Mouse (Mus musculus) forebrain, embryonic 10.5 days (tissue): ENCODE data around the gene Pnpla2. TPM values are rescaled to one million over a fixed set of nuclear protein-coding genes. Genes with fewer than 3 reads are reported as not detected.

Experiments used
- DNase-seq: peaks from one replicate; pipeline ENCODE4 v3.0.0-alpha.2; 2017; ENCODE audit warnings: low spot score; ENCODE audit errors: extremely low spot score
- H3K27ac ChIP-seq: fragments of 300-500 bp; sonication (generic); 2 replicates; pipeline ENCODE4 v1.5.1; 2016; ENCODE audit warnings: mild to moderate bottlenecking
- H3K27me3 ChIP-seq: fragments of 300-500 bp; sonication (generic); 2 replicates; pipeline ENCODE4 v1.6.1; 2016; ENCODE audit warnings: mild to moderate bottlenecking; ENCODE audit not compliant: poor library complexity, severe bottlenecking
- H3K36me3 ChIP-seq: fragments of 300-500 bp; sonication (generic); replicated peaks from 2 replicates; pipeline ENCODE4 v1.6.1; 2016; ENCODE audit warnings: mild to moderate bottlenecking, moderate library complexity
- H3K4me1 ChIP-seq: fragments of 300-500 bp; sonication (generic); 2 replicates; pipeline ENCODE4 v1.6.1; 2016
- H3K4me3 ChIP-seq: fragments of 300-500 bp; sonication (generic); 2 replicates; pipeline ENCODE4 v1.5.1; 2016; ENCODE audit warnings: mild to moderate bottlenecking, moderate library complexity
- H3K9me3 ChIP-seq: fragments of 300-500 bp; sonication (generic); 2 replicates; pipeline ENCODE4 v1.6.1; 2016; ENCODE audit warnings: mild to moderate bottlenecking, moderate library complexity
- WGBS: fragments of 180-500 bp; shearing (Covaris S2); methylation state at CpG from one replicate; pipeline ENCODE4 v1.1.7; 2016; 5-methylcytosine and 5-hydroxymethylcytosine counted together
- polyA plus RNA-seq: library from polyadenylated mRNA; unstranded; fragments of >200 nt; fragmentation: Nextera tagmentation; extraction: Ambion mirVana; gene quantifications from 2 replicates; pipeline ENCODE4 v1.2.1, GENCODE M21; 2016

Pnpla2 gene
- polyA plus RNA-seq, 1 experiment from 2014 or later: 18.2 TPM

DNA sequence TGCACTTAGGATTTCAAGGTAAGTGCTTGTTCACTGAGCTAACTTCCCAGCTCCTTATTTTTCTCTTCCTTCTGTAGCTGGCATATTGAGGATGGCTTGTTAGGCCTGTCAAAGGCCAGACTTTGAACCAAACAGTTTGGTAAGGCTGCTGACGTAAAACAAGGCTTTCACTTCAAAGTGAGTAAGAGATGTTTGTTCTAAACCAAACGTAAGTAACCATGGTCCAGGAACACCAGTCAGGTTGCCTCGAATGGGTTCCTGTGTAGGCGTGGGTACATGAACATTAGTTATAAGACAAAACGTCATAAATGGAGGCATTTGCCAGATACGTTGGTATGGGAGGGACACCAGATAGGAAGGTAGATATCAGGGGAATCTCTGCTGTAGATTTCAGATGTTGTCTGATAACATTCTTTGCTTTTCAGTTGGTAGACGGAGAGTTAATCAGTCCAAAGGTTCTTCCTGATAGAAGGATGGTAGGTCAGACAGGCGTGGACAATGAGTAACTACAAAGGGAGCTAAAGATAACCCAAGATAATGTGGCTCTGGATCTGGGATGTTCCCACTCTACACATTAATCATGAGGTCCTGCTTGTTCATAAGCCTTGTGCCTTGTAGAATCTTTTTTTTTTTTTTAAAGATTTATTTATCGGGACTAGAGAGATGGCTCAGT, 34.8 kb upstream of the Pnpla2 start:
- Histone ChIP-seq H3K9me3 (no peaks in the 10 kb centered on the region), H3K4me1 (no peaks in the 10 kb centered on the region), H3K4me3 (no peak overlapping the region), H3K27ac (no peak overlapping the region), H3K36me3 (no peaks in the 10 kb centered on the region), H3K27me3 (no peaks in the 10 kb centered on the region)
- no peak for DNase-seq
- 86% methylated on average over 9 of the region's 9 CpGs for WGBS

DNA sequence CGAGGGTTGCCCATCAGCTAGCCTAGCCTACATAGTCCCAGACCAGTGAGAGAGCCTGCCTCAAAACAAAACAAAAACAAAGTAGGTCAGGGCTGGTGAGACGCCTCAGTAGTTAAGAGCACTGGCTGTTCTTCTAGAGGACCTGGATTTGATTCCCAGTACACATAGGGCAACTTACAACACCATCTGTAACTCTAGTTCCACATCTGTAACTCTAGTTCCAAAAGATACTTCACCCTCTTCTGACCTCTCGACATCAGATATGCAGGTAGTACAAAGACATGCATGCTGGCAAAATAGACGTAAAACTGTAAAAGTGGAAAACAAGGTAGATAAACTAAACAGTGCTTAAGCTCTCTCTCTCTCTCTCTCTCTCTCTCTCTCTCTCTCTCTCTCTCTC, 31.2 kb upstream of the Pnpla2 start:
- peaks cover 8% of the 10 kb centered on the region for H3K27me3 ChIP-seq
- H3K36me3 ChIP-seq: no peaks in the 10 kb centered on the region
- no peak overlapping the region for H3K4me3 ChIP-seq
- H3K4me1 ChIP-seq: peaks cover 7% of the 10 kb centered on the region
- H3K27ac ChIP-seq: no peak overlapping the region
- WGBS: 87% methylated on average over 4 of the region's 4 CpGs
- DNase-seq: no peak
- H3K9me3 ChIP-seq: no peaks in the 10 kb centered on the region

DNA sequence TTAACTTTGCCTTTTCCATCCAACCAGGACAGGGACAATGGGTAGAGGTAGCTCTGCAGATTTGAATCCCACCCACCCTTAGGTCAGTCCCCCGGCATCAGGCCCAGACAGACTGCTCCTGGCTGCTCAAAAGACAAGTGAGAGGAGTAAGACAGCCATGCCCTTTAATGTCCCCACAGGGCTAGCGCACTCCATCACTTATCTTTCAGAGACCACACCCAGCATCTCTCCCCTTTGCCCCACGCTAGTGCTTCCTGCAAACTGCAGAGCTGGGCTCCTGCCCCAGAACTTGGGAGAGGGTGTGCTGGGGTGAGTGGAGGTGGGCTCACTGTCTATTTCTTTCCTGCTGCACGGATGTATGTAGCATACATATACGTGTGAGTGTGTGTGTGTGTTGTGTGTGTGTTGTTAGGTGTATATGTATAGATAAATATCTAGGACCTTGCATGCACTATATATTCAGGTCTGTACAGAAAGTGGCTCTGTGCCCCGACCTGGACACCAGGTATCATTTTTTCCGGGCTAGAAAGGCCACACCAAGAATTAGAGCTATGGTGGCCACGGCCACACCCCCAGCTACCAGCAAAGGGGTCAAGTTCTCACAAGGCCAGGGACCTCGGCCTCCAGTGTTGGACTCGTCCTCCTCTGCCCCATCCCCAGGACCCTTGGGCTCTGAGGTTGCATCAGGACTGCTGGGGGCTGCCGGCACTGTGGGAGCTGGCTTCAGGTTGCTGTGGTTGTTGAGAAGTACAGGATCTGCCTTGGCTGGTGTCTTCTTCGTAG, 27.9 kb upstream of the Pnpla2 start:
- DNase-seq: no peak
- Histone ChIP-seq H3K27me3 (peaks cover 8% of the 10 kb centered on the region), H3K27ac (no peak overlapping the region), H3K9me3 (no peaks in the 10 kb centered on the region), H3K4me3 (no peak overlapping the region), H3K4me1 (peaks cover 30% of the 10 kb centered on the region), H3K36me3 (peaks cover 19% of the 10 kb centered on the region)
- WGBS: 89% methylated on average over 12 of the region's 12 CpGs

DNA sequence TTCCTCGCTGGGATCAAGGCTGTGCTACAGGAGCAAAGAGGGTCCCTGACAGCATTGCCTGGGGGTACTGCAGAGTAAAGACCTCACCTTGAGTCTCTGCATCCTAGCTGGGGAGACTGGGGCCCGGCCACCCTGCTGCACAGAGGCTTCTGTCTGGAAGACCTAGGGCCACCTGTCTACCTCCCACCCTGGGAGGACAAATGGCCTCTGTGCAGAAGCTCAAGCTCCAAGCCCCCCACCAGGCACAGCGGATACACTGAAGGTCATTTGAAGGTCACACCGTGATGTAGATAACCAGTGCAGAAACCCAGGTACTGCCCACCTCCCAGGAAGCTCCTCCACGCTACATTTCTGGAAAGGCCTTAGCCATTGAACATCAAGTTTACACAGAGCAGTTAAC, 26.3 kb upstream of the Pnpla2 start:
- Histone ChIP-seq H3K4me1 (peaks cover 41% of the 10 kb centered on the region), H3K27ac (peak overlapping the region; percentile 68), H3K36me3 (peaks cover 35% of the 10 kb centered on the region), H3K9me3 (no peaks in the 10 kb centered on the region), H3K27me3 (peaks cover 8% of the 10 kb centered on the region), H3K4me3 (peak overlapping the region; percentile 55)
- no peak for DNase-seq
- WGBS: 52% methylated on average over 5 of the region's 5 CpGs

DNA sequence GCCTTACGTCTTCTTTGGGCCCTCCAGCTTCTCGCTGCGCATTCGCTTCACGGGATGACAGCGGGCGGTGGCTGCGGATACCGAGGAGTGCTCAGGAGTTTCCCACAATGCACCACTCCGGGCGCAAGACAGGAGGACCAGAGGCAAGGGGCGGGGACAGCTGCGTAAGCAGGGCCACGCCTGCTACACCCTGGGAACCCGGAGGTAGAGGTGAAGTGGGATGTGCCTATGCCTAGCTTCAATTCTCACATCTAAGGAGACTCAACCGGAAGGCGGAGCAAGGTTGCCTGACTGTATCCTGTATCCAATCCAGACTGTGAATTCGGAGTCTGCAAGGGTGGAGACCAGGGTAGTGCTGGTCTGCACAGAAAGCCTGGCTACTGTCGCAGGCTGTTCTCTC, 25.7 kb upstream of the Pnpla2 start, which contains the start of gene Cend1:
Gene Cend1 (minus strand): TSS at position 182 of the 400 bp plus-strand sequence.
- Histone ChIP-seq H3K27ac (peak within 1 kb of the TSS; percentile 68), H3K4me3 (peak within 1 kb of the TSS; percentile 55), H3K36me3 (peaks cover 39% of the 10 kb centered on the region), H3K4me1 (peaks cover 47% of the 10 kb centered on the region), H3K27me3 (peaks cover 8% of the 10 kb centered on the region), H3K9me3 (no peaks in the 10 kb centered on the region)
- 4% methylated on average over 19 of the region's 19 CpGs for WGBS
- DNase-seq: peak; percentile 70

DNA sequence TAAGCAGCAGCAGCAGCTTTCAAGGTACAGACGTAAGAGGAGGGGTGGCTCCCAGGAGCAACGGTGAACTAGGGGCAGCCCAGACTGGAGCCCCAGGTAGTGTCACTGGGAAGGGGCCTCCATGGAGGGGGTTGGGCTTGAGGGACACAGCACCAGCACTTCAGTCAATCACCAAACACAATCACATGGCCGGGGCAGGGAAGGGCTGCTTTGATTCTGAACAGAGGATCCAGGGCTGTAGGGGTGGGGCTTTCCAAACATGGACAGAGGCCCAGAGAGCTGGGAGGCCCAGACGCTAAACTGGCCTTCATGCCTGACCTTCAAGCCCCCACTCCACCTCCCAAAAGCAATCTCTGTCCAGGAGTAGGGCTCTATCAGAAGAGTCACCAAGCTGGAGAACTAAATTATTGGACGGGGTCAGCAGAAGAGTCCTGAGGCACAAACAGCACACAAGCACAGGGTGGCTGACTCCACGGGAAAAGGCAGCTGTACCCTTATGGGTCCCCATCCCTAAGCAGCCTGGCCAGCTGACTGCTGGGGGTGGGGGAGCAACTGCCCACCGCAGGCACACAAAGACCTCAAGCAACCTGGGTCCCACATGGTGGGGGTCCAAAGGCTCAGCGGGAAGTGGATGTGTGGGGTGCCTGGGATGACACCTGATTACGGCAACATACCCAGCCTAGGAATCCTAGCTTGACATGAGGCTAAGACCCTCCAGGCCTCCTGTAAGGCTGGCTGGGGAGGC, 25.0 kb upstream of the Pnpla2 start:
- no peak overlapping the region for H3K27ac ChIP-seq
- H3K36me3 ChIP-seq: peaks cover 39% of the 10 kb centered on the region
- DNase-seq: no peak
- WGBS: 73% methylated on average over 9 of the region's 9 CpGs
- peaks cover 8% of the 10 kb centered on the region for H3K27me3 ChIP-seq
- peak overlapping the region; percentile 55; the same call in 1 of the 2 replicates for H3K4me3 ChIP-seq
- peaks cover 54% of the 10 kb centered on the region for H3K4me1 ChIP-seq
- no peaks in the 10 kb centered on the region for H3K9me3 ChIP-seq

DNA sequence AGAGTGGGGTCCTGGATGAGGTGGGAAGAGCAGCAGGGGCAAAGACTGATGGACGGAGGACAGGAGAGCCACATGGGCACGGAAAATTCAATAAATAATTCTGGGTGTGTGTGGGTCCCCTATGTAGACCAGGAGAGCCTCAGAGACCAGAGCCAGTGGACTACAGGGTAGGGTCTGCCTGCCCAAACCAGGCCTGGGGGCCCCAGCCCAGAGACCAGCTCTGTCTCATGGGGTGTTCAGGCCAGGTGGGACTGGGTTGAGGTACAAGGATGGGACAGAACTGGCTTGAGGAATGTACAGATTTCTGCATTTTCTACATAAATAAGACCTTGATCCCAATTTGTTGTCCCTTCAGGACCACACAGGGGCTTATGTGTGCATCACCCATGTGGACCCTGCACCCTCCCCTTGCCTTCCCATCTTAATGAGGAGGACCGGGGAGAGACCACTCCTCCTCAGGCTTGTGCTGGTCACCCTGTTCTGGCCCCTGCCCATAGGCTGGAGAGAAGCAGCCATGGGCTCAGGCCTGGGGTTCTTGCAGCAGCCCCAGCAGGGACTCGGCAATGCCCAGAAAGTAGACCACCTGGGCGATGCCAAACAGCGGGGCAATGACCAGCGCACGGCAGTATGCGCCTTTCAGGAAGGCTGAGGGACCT, 24.3 kb upstream of the Pnpla2 start:
- WGBS: 97% methylated on average over 9 of the region's 9 CpGs
- Histone ChIP-seq H3K36me3 (peaks cover 39% of the 10 kb centered on the region), H3K27ac (no peak overlapping the region), H3K27me3 (peaks cover 8% of the 10 kb centered on the region), H3K9me3 (no peaks in the 10 kb centered on the region), H3K4me3 (no peak overlapping the region; the same call in 1 of the 2 replicates), H3K4me1 (peaks cover 61% of the 10 kb centered on the region)
- DNase-seq: no peak

DNA sequence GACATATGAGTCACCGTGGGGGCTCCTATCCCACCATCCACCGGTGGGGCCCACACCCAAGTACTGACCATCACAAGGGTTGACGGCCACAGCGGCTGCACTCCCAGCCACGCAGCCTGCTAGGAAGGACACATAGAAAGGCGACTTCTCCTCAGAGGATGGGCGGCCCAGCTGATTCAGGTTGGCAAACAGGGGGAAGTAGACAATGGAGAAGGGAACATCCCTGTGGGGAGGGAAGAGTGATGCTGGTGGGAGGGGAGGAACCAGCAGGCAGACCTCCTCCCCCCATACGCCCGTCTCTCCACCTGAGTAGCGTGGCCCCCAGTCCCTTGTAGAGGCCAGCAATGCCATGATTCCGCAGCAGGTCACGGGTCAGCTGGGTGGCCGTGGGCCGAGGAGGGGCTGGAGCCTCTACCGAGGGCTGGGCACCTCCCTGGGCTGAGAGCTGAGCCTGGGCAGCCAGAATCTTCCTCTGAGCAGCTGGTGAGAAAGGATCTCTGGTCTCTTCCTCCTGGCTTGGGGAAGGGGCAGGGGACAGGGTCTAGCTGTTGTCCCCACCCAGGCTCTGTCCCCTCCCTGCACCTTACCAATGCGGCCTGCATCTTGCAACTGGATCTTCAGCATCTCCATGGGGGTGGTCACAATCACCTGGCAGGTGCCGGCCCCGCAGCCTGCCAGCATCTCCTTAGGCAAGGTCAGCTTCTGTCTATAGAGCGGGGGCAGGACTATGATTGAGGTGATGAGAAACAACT, 23.4 kb upstream of the Pnpla2 start:
- peaks cover 70% of the 10 kb centered on the region for H3K4me1 ChIP-seq
- H3K36me3 ChIP-seq: peaks cover 39% of the 10 kb centered on the region
- no peaks in the 10 kb centered on the region for H3K9me3 ChIP-seq
- H3K4me3 ChIP-seq: no peak overlapping the region
- no peak overlapping the region for H3K27ac ChIP-seq
- WGBS: 94% methylated on average over 19 of the region's 19 CpGs
- H3K27me3 ChIP-seq: peaks cover 8% of the 10 kb centered on the region; the same call in 1 of the 2 replicates
- DNase-seq: no peak

DNA sequence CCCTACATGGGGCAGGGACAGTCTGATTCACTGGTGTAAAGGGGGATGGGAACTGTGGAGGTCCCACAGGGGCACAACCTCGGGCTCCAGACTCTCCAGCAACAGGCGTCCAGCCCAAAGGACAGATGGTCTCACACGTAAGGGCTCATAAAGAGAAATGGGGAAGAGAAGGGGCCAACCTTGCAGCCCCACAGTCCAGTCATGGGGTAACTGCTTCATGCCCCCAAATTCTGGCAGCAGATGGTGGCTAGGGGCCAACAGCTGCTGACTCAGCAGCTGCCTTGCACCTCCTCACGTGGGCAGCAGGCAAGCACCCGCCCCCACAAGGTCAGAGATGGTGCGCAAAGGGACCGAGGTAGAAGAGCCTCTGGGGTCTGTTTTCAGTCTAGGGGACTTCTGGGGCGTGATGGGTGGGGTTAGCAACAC, 22.8 kb upstream of the Pnpla2 start:
- Histone ChIP-seq H3K36me3 (peaks cover 39% of the 10 kb centered on the region), H3K4me1 (peaks cover 76% of the 10 kb centered on the region), H3K4me3 (peak overlapping the region; percentile 10; the same call in 1 of the 2 replicates), H3K27ac (no peak overlapping the region), H3K9me3 (no peaks in the 10 kb centered on the region), H3K27me3 (peaks cover 8% of the 10 kb centered on the region; the same call in 1 of the 2 replicates)
- DNase-seq: no peak
- WGBS: 86% methylated on average over 8 of the region's 8 CpGs

DNA sequence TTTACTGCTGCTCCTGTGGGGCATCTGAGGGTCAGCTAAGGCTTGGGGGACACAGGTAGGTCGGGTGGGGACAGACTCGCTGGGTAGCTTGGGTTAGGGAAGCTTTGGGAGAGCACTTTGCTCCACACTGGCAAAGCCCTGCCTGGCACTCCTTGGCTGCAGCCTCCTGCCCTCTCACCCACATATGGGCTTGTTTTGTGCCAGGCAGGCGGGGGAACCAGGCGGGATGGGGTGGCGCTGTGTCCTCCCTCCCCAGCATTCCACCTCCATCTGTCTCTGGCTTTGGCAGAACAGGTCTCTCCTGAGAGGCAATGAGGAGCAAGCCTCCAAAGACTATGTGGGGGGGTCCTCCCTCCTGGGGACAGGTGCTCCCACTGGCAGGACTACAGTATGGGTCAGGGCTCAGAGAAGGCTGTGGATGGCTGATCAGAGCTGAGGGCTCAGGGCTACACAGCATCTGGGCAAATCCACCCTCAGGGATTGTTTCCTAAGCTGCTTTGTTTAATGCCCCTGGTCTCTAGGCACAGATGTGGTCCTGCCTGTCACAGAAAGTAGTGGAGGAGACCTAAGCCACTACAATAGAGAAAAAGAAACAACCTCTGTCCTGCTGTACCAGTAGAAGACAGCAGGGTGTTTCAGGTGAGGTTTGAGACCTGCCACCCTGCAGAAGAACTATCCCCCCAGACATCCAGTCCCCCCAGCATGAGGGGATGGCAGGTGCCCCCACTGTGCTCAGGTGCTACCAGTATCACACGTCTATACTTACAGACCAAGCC, 22.1 kb upstream of the Pnpla2 start:
- peaks cover 83% of the 10 kb centered on the region for H3K4me1 ChIP-seq
- no peaks in the 10 kb centered on the region for H3K9me3 ChIP-seq
- H3K27me3 ChIP-seq: peaks cover 2% of the 10 kb centered on the region; the same call in 1 of the 2 replicates
- peaks cover 42% of the 10 kb centered on the region for H3K36me3 ChIP-seq
- 86% methylated on average over 6 of the region's 6 CpGs for WGBS
- H3K4me3 ChIP-seq: peak overlapping the region; percentile 72; the same call in 1 of the 2 replicates
- no peak for DNase-seq
- H3K27ac ChIP-seq: 0 out of 2 replicates have a peak overlapping the region, but pooled peaks have one; percentile 86
